Mouse (Mus musculus): ENCODE data around the gene Syk. TPM values are rescaled to one million over a fixed set of nuclear protein-coding genes. Genes with fewer than 3 reads are reported as not detected.

The Syk gene
- total RNA-seq (2015; ENCODE audit: low replicate concordance) = 15.9 and 18.4 TPM in 2 replicates
- 23.1 and 25.4 TPM in 2 replicates for total RNA-seq (2017; ENCODE audit: low replicate concordance)

DNA sequence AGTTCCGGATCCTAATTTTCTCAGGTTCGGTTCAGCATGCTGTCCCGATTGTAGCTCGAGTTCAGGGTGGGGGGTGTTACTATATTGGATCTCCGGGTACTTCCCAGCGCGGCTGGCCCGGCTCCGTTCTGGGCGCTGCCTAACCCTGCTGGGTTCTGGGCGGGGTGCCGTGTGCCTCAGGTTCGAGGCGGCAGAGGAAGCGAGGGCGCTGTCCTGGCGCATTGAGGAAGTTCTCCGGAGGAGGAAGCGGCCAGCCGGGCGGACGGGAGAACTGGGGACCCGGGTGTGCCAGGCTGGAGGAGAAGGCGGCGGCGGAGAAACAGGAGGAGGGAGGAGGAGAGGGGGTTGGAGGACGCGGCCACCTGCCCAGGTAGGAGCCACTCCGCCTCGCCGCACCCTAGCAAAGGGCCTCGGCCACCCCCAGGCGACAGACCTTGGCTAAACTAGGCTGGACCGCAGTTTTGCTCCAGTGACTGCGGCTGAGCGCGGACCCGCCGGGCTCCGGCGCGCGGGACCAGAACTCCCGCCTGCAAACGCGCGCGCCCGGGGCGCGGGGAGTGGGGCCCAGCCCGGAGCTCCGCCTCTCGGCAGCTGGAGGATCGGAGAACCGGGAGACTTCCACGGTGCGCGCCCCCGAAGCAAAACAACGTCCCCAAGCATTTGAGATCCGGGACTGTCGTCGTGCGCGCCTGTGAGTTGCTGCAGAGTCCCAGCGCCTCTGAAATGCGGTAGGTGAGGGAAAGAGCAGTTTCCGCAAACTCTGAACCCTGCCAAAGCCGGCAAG lies at the start of gene Syk:
Gene Syk, plus strand, starts transcription at position 296 of the 784 bp plus-strand sequence.
- no peak for ATAC-seq (replicated peaks; ENCODE audit: low FRiP score, poor library complexity, severe bottlenecking)

DNA sequence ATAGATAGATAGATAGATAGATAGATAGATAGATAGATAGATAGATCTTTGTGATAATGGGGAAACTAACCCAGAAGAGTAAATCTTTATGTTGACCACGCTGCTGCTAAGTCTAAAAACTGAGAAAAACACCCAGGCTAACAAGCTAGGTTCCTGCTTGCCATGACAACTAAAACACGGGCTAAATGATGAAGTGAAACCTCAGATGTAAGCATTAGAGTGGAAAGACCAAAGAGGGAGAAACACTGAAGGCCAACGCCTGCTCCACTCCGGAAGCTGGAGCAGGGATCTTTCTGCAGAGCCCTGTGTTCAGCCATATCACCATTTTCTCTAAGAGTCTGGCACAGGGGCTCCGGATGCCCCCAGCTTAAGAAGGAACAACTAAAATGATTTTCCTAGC lies 49.3 kb upstream of the Syk start:
- ATAC-seq (replicated peaks; ENCODE audit: low FRiP score, poor library complexity, severe bottlenecking) = no peak

DNA sequence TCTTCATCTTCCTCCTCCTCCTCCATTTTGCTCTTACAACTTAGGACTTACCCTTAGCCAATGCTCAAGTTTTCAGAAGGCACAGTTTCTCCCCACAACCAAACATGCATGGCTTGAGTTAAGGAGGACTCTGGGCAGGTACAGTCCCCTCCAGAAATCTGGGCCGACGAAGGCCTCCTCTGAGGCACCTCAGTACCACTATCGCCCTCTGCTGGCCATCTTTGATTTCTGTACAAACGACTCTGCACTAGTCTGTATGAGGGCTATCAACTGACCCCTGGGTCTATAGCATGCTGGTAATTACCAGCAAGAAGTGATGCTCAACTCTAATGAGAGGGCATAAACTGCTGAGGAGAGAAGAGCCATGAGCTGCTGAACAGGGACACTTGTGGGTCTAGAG lies 47.4 kb upstream of the Syk start:
- no peak for ATAC-seq (replicated peaks; ENCODE audit: low FRiP score, poor library complexity, severe bottlenecking)

DNA sequence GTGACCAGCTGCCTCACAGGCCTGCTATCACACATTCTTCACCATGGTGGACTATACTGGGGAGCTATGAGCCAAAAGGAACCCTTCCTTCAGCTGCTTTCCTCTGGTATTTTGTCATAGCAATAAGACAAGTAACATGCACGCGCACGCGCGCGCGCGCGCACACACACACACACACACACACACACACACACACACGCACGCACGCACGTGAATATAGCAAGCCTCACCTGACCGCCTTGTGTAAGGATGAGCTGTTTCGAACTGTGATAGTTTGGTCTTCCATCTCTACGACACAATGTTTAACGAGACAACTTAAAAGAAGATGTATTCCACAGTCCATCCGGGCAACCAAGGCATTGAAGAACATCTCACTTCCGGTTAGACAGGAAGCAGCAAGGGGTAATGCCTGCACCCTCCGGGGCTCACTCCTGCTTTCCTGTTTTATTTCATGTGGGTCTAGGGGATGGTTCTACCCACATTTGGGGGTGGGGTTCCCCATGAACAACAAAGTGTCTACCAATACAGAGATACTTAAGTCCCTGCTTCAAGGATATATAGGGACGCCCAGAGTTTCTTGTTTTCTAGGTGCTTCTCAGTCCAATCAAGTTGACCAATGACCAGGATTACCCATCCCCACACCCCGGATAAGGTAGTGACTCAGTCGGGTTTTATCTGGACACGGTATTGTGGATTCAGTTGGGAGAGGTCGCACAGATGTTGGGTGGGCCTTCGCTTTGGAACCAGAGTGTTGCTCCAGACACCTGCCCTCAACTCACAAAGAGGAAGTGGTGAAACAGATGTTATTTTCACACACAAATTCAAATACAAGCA lies 45.0 kb upstream of the Syk start:
- ATAC-seq (replicated peaks; ENCODE audit: low FRiP score, poor library complexity, severe bottlenecking) = no peak

DNA sequence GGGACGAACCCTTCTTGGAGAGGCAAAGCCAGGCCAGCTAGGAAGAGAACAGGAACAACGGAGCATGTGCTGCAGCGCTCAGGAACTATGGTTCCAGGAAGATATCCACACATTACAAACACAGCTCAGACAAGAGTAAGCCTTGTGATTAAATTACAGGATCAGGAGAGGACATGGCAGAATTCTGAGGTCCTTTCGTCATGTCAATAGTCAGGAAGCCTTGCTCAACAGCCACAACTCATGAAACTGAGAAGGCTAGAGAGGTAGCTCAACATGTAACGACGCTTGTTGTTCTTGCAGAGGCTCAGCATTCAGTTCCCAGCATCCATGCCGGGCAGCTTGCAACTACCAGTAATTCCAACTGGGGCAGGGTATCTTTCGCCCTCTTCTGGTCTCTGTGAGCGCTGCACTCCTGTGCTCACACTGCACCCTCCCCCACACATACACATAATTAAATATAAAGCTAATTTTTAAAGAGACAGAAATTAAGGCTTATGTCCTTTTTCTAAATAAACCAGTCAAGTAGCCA lies 44.3 kb upstream of the Syk start:
- no peak for ATAC-seq (replicated peaks; ENCODE audit: low FRiP score, poor library complexity, severe bottlenecking)

DNA sequence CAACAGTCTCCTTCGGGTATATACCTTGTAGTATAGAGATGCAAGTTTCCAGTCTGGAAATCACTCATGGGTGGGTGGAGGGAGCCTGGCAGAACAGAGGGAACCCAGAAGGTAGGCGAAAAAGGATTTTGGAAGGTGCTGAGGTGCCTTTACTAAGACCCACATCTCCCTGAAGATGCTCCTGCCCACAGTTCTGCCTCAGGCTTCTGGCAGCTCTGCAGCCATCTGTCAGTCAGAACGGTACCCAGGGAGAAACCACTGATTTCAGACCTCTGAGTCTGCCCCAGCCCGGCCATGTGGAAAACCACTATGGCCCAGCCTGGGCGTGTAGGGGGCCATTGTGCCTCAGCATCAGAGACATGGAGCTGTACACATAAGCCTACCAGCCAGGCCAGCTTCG lies 43.5 kb upstream of the Syk start:
- ATAC-seq (replicated peaks; ENCODE audit: low FRiP score, poor library complexity, severe bottlenecking) = no peak

DNA sequence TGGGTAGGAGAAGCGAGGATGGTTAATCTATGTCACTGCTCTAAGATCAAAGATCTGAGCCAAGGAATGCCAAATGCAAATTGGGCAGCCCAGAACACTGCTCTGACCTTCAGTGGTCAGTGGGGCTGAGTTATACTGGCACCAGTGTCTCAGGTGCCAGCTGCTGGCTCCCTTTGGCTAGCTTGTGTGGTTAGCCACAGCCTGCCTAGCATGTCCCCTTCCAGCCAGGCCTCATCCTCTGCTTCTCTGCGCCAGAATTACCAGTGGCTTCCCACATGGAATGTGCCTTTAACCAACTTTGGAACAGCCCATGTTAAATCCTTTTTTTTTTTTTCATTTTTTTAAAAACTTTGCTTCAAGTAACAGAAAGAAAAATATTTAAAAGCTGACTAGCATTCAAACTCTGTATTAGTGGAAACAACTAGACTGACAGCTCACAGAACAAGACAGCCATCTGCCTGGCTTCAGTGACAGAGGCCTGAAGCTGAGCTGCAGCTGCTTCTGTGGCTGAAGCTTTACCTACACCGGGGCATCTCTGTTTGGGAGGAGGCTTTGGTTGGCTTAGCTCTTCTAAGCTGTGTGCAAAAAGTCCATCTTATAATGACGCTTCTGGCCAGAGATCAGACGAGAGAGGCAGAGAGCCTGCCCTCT lies 41.5 kb upstream of the Syk start:
- no peak for ATAC-seq (replicated peaks; ENCODE audit: low FRiP score, poor library complexity, severe bottlenecking)

DNA sequence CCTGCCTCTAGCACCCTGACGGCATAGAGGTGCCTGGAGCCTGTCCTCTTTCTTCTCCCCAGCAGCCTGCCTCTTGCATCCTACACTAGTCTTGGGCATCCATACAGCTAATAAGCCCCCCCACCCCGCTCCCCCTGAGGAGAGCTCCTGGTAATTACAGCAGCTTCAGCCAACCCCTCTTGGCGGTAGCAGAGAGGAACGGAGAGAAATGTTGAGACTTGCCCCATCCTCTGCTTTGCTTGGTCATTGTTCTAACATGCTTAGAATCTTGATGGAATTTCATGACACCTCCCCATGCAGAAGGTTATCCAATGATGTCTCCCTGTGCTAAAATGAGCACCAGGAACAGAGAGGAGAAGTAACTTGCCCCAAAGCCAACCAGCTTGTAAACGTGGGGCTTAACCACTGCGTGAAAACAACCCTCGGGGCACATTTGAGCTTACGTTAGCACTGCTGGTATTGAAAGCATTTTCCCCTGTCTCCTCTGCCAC lies 40.9 kb upstream of the Syk start:
- no peak for ATAC-seq (replicated peaks; ENCODE audit: low FRiP score, poor library complexity, severe bottlenecking)

DNA sequence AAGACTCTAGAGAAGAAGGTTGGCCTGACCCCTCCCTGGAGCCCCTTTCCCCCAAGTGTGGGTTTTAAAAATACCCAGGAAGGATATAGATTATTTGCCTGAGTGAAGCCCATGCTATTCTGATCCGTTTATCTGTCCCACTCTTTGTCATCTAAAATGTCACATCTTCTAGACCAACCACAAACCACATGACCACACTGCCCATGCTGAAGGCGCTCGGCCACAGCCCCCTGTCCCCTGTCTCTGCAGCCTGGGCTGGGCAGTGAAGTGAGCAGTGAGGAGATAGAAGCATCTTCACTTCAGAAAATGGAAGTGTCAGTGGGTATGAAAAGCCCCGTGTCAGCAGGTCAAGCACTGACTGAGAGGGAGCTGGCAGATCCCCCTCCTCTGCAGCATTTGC lies 40.3 kb upstream of the Syk start:
- ATAC-seq (replicated peaks; ENCODE audit: low FRiP score, poor library complexity, severe bottlenecking) = no peak

DNA sequence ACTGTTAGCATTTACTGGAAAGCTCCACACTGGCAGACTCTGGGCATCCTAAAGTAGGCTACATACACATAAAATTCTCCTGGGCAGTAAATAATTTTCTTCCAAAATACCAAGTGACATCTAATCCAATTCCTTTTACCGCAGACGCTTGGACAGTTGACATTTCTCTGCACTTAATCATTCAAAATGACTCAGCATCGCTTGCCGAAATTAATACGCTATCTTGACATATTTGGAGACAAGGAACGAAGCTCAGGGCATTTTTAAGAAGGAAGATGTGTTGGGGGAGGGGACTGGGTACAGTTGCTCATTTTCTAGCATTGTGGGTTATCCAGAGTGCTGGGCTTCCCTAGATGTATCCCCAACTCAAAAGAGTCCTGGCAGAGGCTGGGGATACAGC lies 36.7 kb upstream of the Syk start:
- ATAC-seq (replicated peaks; ENCODE audit: low FRiP score, poor library complexity, severe bottlenecking) = no peak

DNA sequence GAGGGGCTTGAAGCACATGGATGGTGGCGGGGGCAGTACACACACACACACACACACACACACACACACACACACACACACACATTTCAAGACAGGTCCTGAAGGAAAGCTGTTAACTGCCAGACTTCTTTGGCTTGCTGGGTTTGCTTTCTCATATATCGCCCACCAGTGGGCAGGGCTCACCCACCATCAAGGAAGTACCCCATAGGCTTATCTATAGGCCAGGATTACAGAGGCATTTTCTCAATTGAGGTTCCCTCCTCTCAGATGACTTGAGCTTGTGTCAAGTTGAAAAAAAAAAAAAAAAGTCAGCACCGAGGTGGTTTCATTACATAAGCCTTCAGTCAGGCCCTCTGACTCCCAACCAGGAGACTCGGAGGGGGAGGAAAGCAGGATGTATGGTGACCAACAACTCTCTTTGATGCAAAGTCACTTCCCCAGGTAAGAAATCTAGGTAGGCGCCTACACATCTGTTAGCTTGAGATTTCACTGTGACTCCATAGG lies 32.2 kb upstream of the Syk start:
- ATAC-seq (replicated peaks; ENCODE audit: low FRiP score, poor library complexity, severe bottlenecking) = no peak

DNA sequence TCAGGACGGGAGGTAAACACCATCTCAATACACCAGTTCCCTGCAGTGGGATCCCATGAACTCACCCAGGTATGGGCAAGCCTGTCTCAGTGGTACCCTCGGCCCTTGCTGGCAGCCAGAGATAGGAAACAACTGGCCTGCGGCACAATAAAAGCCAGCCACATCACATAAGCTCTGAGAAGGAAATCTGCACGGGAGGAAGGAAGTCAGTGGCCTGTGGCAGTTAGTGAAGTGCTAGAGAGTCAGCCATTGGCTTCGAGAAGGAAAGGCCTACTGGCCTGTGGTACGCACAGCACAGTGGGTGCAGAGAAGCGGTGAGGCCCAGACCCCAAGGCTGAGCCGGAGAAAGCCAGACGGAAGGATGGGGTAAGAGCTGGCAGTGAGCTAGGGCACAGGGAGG lies 31.7 kb upstream of the Syk start:
- no peak for ATAC-seq (replicated peaks; ENCODE audit: low FRiP score, poor library complexity, severe bottlenecking)

DNA sequence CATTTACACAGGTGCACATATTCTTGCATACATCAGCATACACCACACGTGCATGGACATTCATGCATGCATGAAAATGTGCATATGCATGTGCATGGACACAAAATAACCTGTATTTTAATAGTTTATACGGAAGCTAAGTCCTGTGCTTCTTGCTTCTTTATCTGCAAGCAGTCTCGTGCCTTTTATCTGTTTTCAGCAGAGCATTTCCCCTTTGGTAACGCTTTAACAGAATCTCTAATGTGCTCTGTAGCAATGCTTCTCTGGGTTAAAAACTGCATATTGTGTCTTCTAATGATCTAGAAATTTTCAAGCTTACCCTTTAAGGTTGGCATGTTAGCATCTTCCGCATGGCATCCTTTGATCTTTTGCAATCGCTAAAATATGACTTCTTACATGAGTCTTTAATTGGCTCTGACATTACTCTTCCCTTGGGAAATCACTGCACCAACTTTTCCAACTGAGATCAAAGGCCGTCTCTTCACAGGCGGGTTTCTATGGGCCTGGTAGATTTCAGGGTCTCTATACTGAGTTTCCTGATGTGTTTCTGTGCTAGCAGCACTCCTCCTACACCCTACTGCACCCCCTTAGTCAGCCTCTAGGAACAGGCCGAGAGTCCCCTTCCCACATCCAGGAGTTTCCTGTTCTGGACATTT lies 30.0 kb upstream of the Syk start:
- no peak for ATAC-seq (replicated peaks; ENCODE audit: low FRiP score, poor library complexity, severe bottlenecking)

DNA sequence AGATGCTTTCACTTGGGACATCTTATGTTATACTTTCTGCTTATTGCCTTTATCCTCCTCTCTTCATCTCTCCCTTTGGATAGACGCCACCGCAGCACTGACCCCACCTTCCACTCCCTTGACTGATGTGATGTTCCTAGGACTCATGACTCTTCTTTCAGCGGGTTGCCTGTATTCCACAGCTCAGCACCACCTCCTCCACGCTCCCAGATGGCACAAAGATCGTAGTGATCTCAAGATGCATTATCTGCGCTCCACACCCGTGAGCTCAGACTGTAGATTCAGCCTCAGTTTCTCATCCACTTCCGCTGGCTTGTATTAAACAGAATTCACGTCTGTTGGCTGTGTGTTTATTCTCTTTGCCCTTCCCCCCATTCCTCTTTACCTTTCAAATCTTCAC lies 28.3 kb upstream of the Syk start:
- ATAC-seq (replicated peaks; ENCODE audit: low FRiP score, poor library complexity, severe bottlenecking) = no peak

DNA sequence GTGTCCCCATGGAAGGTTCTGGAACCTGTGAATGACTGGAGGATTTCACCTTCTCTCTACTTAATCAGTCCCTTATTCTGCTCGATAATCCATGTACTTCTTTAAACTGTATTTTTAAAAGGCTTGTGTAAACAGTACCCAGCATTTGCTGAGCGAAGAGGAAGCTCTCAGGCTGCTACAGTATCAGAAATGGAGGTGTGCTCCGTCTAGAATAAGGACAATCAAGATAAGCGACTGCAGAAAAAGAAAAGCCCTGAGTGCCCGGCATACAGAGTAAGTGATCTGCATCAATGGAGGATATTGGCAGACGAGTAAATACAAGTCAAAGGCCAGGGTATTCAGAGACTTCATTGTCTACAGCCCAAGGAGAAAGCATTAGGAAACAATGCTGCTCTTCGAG lies 25.6 kb upstream of the Syk start:
- ATAC-seq (replicated peaks; ENCODE audit: low FRiP score, poor library complexity, severe bottlenecking) = no peak

DNA sequence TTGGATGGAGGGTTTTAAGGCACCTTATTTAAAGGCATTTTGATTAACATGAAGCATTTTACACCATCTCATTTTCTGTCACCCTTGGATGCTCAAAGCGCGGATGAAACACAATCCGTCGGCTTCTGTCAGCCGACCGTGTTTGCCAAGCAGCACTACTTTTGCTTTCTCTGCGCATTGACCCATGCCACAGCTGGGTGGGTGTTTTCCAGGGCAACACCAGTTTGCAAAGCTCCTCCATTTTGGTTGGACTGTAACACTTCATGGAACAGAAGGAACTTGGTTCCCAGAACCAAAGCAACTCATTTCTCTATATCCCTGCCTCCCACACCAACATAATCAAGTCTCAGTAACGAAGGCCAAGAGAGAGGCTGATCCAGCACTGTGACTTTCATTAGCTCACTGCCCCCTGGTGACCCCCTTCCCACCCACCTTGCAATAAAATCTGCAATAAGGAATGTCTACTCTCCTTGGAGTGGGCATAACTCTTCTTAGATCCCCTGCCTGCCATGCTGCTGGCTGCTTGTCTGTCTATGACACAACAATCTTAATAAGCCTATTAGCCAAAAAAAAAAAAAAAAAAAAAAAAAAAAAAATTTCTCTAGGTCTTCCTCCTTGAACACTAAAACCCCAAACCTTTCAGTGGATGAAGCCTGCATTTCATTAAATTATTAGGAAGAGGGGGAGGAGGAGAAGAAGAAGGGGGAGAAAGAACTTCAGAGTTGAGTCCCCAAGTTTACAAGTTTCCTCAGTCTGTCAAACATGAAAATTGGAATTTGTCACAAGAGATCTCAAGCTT lies 21.4 kb upstream of the Syk start:
- ATAC-seq (replicated peaks; ENCODE audit: low FRiP score, poor library complexity, severe bottlenecking) = no peak

DNA sequence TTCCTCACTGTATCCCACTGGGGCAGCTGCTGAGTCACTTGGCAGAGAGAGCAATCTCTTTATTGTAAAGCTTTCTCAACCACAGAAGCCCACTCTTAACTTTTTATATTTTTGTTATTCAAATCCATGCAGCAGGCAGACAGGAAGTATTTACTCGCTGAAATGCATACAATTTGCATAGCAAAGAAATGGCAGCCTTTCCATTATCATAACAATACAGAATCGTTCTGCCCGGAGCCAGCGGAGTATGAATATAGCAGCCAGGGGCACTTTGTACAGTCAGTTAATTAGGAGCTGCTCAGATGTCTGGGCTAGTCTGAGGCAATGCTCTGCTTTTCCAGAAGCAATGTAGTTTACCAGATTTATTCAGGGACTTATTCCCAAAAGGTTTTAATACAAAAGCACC lies 20.8 kb upstream of the Syk start:
- ATAC-seq (replicated peaks; ENCODE audit: low FRiP score, poor library complexity, severe bottlenecking) = no peak

DNA sequence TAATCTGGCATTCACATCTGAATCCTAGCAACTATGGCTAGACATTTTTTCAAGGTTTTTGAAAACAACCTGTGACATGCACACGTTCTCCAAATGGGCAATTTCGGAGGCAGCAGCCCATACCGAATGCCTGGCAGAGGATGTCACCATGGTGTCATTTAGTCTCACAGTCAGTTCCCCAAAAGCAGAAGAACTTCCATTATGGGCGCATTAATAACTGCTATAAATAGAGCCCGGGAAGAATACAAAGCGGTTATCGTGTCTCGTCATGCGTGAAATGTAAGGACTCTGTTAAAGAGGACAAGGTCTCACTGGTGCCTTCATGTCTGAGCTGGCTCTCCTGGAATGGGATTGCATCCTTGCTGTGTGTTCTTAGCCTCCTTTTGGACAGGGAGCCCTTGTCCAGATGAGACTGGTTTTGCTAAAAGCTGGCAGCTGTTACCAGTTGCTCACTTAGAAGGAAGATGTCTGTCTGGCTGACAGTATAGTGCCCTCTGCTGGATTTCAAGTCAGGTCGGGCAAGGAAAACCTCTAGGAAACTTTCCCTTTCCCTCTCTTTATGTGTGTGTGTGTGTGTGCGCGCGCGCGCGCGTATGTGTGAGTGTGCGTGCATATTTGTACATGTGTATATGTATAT lies 17.8 kb upstream of the Syk start:
- no peak for ATAC-seq (replicated peaks; ENCODE audit: low FRiP score, poor library complexity, severe bottlenecking)
